Mouse (Mus musculus) kidney, embryonic 16.5 days (tissue): ENCODE results near the gene Col26a1. TPM values are rescaled to one million over a fixed set of nuclear protein-coding genes. Genes with fewer than 3 reads are reported as not detected.
A peak's percentile ranks its signal among the peaks of the same experiment; 100 is the strongest.

Source experiments
- ATAC-seq: fragments of 200-750 bp; cut with Nextera tagmentation; 2 replicates; pipeline ENCODE4 v1.8.0; 2017; ENCODE audit warnings: moderate TSS enrichment; ENCODE audit not compliant: low FRiP score, low TSS enrichment
- H3K27ac ChIP-seq: fragments of 300-500 bp; sonication (generic); 2 replicates; pipeline ENCODE4 v1.5.1; 2014; ENCODE audit warnings: low read length
- H3K27me3 ChIP-seq: fragments of 300-500 bp; sonication (generic); 2 replicates; pipeline ENCODE4 v1.6.1; 2014; ENCODE audit warnings: low read length, control low read depth, mixed read lengths; ENCODE audit not compliant: insufficient read depth
- H3K36me3 ChIP-seq: fragments of 300-500 bp; sonication (generic); 2 replicates; pipeline ENCODE4 v1.6.1; 2014; ENCODE audit warnings: low read length, control low read depth, mixed read lengths; ENCODE audit not compliant: insufficient read depth
- H3K4me1 ChIP-seq: fragments of 300-500 bp; sonication (generic); 2 replicates; pipeline ENCODE4 v1.6.1; 2014; ENCODE audit warnings: low read length, control low read depth, mixed read lengths; ENCODE audit not compliant: insufficient read depth
- H3K4me2 ChIP-seq: fragments of 300-500 bp; sonication (generic); replicated peaks from 2 replicates; pipeline ENCODE4 v1.6.1; 2014; ENCODE audit warnings: low read depth, low read length
- H3K4me3 ChIP-seq: fragments of 300-500 bp; sonication (generic); 2 replicates; pipeline ENCODE4 v1.5.1; 2014; ENCODE audit warnings: mild to moderate bottlenecking, low read length
- H3K9ac ChIP-seq: fragments of 300-500 bp; sonication (generic); replicated peaks from 2 replicates; pipeline ENCODE4 v1.6.1; 2014; ENCODE audit warnings: low read length
- H3K9me3 ChIP-seq: fragments of 300-500 bp; sonication (generic); 2 replicates; pipeline ENCODE4 v1.6.1; 2016; ENCODE audit warnings: low read length, control low read depth
- WGBS: fragments of 180-500 bp; shearing (Covaris S2); extraction: QIAGEN DNeasy Blood & Tissue Kit; methylation state at CpG from one replicate; pipeline ENCODE4 v1.1.7; 2014; 5-methylcytosine and 5-hydroxymethylcytosine counted together
- polyA plus RNA-seq: library from polyadenylated mRNA; unstranded; fragments of >200 nt; fragmentation: Nextera tagmentation; extraction: Ambion mirVana; gene quantifications from 2 replicates; pipeline ENCODE4 v1.2.1, GENCODE M21; 2015

The Col26a1 gene
- polyA plus RNA-seq, 1 experiment from 2014 or later, result 48.1 TPM

DNA sequence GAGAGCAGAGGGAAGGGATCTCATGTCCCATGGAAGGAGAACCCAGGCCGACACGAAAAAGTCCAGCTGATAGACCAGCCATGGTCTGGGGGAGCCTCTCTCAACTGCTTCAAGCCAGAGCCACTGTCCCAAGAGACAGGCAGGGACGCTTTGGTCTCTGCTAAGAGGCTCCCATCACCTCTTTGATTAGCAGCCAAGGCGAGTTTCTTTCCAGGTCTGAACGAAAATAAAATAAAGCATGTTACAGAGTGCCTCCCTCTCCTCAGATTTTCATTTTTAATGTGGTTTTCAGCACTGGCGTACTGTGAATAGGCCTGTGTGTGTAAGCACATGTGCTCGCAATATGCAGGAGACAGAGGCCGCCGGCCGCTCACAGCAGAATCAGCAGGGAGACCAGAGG, 90.5 kb downstream of the Col26a1 start:
- Histone ChIP-seq H3K9me3 (0 out of 2 replicates have a peak, but pooled peaks cover 3% of the 10 kb centered on the region), H3K36me3 (no peaks in the 10 kb centered on the region), H3K27ac (no peak overlapping the region), H3K4me3 (no peak overlapping the region), H3K4me1 (peaks cover 10% of the 10 kb centered on the region; the same call in 1 of the 2 replicates), H3K27me3 (no peaks in the 10 kb centered on the region), H3K4me2 (no peak overlapping the region), H3K9ac (no peak overlapping the region)
- WGBS, result 79% methylated on average over 10 of the region's 10 CpGs
- no peak for ATAC-seq

DNA sequence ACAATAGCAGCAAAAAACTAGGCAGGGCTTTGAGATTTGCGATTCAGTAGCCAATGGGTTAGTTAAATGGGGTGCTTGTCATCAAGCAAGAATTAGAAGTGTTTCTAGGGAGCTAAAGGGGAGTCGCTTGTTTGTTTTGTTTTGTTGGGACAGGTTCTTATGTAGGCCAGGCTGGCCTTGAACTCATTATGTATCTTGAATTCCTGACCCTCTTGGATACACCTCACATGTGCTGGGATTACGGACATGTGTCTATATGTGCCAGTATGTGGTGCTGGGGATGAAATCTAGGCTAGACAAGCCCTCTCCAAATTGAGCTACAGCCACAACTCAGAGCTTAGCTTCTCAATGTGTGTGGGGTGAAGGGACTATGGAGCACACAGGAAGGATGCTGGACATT, 91.8 kb downstream of the Col26a1 start:
- no peak overlapping the region for H3K27ac ChIP-seq
- 55% methylated on average over 3 of the region's 3 CpGs for WGBS
- H3K4me3 ChIP-seq, result no peak overlapping the region
- 0 out of 2 replicates have a peak, but pooled peaks cover 3% of the 10 kb centered on the region for H3K4me1 ChIP-seq
- H3K4me2 ChIP-seq, result no peak overlapping the region
- H3K36me3 ChIP-seq, result no peaks in the 10 kb centered on the region
- H3K9me3 ChIP-seq, result 0 out of 2 replicates have a peak, but pooled peaks cover 3% of the 10 kb centered on the region
- no peak overlapping the region for H3K9ac ChIP-seq
- ATAC-seq, result no peak
- no peaks in the 10 kb centered on the region for H3K27me3 ChIP-seq

DNA sequence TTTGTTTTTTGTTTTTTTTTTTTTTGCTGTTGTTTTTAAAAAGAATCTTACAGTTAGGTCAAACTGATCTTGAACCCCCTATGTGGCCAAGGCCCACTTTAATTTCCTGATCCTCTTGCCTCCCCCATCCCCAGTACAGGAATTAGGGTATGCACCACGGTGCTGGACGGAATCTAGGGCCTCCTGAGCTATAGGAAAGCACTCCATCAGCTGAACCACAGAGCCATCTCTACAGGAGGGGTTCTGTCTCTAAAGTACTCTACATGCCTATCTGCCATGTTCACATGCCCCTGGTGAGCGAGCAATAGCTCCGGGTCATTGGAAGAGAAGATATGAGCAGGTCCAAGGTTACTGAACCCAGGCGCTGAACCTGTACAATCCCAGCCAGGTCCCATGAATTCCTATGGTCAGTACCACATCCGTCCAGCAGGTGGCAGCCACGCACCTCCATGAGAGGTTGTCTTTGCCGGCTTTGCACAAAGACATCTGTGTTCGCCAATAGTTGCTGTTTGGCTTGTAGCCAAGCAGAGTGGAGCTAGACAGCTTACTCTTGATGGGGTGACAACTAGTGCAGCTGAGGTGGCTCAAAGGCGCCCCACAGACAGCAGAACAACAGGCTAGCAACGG, 92.3 kb downstream of the Col26a1 start:
- H3K4me2 ChIP-seq, result no peak overlapping the region
- H3K27me3 ChIP-seq, result no peaks in the 10 kb centered on the region
- no peak overlapping the region for H3K4me3 ChIP-seq
- 14% methylated on average over 11 of the region's 11 CpGs for WGBS
- no peak overlapping the region for H3K27ac ChIP-seq
- H3K9ac ChIP-seq, result no peak overlapping the region
- H3K4me1 ChIP-seq, result 0 out of 2 replicates have a peak, but pooled peaks cover 3% of the 10 kb centered on the region
- ATAC-seq, result peak; percentile 88
- no peaks in the 10 kb centered on the region for H3K36me3 ChIP-seq
- H3K9me3 ChIP-seq, result 0 out of 2 replicates have a peak, but pooled peaks cover 3% of the 10 kb centered on the region

DNA sequence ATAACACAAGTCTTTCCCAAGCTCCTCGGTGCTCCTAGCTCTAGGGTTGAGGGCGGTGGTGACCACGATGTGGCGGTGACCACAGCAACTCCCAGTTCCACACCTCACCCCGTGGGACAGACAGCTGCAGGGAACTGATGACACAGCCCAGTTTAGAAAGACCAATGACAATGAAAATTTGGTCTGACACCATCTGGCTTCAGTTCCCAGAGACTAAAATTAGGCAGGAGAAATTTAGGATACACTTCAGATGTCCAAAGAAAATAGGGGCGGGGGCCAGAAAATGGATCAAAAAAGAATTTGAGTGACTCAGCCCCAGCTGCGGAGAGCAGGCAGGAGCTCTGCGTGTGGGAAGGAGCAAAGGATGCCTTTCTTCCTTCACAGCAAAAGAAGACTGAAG, 98.5 kb downstream of the Col26a1 start:
- Histone ChIP-seq H3K36me3 (no peaks in the 10 kb centered on the region), H3K4me3 (no peak overlapping the region), H3K9ac (no peak overlapping the region), H3K9me3 (no peaks in the 10 kb centered on the region), H3K4me1 (0 out of 2 replicates have a peak, but pooled peaks cover 3% of the 10 kb centered on the region), H3K27me3 (no peaks in the 10 kb centered on the region), H3K4me2 (no peak overlapping the region), H3K27ac (no peak overlapping the region)
- 76% methylated on average over 8 of the region's 8 CpGs for WGBS
- ATAC-seq, result no peak

DNA sequence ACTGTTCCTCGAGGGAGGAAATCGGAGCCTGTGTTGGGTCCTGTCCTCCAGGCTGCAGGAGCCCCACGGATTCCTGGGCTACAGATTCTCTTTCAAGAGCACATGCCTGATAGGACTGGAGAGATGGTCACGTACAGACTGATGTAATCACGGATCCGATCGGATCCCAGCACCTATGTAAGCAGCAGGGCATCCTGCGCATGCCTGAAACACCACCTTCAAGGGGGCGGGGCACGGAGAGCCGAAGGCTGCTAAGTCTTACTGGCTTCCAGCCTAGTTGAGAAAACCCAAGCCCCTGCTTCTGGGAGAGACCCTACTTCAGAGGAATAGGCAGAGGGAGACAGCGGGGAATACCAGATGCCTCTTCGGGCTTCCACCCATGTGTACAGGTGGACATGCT, 100.4 kb downstream of the Col26a1 start:
- Histone ChIP-seq H3K4me1 (0 out of 2 replicates have a peak, but pooled peaks cover 3% of the 10 kb centered on the region), H3K9ac (no peak overlapping the region), H3K27ac (no peak overlapping the region), H3K36me3 (no peaks in the 10 kb centered on the region), H3K9me3 (no peaks in the 10 kb centered on the region), H3K4me2 (peak overlapping the region; percentile 44; the same call in 1 of the 2 replicates), H3K27me3 (no peaks in the 10 kb centered on the region), H3K4me3 (no peak overlapping the region)
- WGBS, result 62% methylated on average over 13 of the region's 13 CpGs
- peak; percentile 31; the same call in 1 of the 2 replicates for ATAC-seq

DNA sequence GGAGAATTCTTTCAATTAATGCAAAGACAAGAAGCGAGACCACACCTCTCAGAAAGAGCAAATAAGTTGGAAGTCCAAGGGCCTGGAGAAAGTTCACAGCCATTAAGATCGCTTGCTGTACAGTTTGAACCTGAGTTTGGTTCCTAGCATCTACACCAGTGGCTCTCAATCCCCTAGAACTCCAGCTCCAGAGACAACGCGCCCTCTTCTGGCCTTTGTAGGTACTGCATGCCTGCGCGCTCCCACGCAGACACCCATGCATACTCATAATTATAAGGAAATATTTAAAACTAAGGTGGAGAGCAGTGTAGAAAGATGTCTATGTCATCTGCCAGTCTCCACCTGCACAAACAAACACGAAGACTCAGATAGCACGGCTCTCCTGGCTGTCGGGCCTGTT, 102.5 kb downstream of the Col26a1 start:
- no peaks in the 10 kb centered on the region; the same call in 1 of the 2 replicates for H3K9me3 ChIP-seq
- H3K36me3 ChIP-seq, result no peaks in the 10 kb centered on the region
- no peak overlapping the region for H3K4me2 ChIP-seq
- H3K27me3 ChIP-seq, result no peaks in the 10 kb centered on the region
- H3K27ac ChIP-seq, result no peak overlapping the region
- ATAC-seq, result no peak
- no peak overlapping the region for H3K4me3 ChIP-seq
- no peak overlapping the region for H3K9ac ChIP-seq
- 0 out of 2 replicates have a peak, but pooled peaks cover 3% of the 10 kb centered on the region for H3K4me1 ChIP-seq
- 56% methylated on average over 10 of the region's 10 CpGs for WGBS

DNA sequence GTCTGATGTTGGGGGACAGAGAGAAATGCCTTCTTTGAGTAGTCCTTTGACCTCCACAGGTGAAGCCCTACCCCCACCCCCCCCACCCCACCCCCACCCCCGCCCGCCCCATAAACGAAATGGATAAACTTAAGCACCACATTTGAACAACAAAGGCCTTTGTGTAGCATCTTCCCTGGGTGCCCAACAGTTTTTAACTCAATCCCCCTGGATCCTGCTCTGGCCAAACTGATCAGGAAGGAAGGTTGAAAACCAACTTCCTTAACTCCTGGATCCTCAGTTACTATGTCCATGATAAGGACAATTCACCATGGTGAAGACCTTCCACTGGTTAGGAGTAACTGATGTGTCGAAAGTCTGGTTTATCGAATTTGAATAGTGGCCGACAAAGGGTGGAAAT, 103.1 kb downstream of the Col26a1 start:
- no peak overlapping the region for H3K4me3 ChIP-seq
- H3K36me3 ChIP-seq, result no peaks in the 10 kb centered on the region; the same call in 1 of the 2 replicates
- WGBS, result 82% methylated on average over 6 of the region's 6 CpGs
- 0 out of 2 replicates have a peak, but pooled peaks cover 3% of the 10 kb centered on the region for H3K4me1 ChIP-seq
- no peaks in the 10 kb centered on the region for H3K27me3 ChIP-seq
- no peak for ATAC-seq
- no peak overlapping the region for H3K4me2 ChIP-seq
- no peak overlapping the region for H3K9ac ChIP-seq
- H3K27ac ChIP-seq, result no peak overlapping the region
- peaks cover 5% of the 10 kb centered on the region; the same call in 1 of the 2 replicates for H3K9me3 ChIP-seq

DNA sequence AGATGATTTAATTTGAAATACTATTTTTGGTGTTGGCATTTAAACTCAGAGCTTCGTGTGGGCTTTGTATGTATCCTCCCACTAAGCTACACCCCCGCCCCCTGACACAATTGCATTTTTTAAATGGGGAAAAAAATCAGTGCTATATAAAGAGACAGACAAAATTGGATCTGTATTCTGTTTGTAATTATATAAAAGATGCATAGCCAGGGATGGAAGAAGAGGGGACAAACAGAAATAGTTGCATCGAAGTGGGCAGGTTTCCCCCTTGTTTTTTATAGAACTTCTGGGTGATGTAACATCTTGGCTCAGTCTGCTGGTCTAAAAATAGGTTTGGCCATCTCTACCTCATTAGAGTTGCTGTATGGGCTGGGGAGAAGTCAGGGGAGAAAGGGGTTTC, 107.5 kb downstream of the Col26a1 start:
- Histone ChIP-seq H3K9ac (no peak overlapping the region), H3K4me2 (no peak overlapping the region)
- 80% methylated on average over 3 of the region's 3 CpGs for WGBS

DNA sequence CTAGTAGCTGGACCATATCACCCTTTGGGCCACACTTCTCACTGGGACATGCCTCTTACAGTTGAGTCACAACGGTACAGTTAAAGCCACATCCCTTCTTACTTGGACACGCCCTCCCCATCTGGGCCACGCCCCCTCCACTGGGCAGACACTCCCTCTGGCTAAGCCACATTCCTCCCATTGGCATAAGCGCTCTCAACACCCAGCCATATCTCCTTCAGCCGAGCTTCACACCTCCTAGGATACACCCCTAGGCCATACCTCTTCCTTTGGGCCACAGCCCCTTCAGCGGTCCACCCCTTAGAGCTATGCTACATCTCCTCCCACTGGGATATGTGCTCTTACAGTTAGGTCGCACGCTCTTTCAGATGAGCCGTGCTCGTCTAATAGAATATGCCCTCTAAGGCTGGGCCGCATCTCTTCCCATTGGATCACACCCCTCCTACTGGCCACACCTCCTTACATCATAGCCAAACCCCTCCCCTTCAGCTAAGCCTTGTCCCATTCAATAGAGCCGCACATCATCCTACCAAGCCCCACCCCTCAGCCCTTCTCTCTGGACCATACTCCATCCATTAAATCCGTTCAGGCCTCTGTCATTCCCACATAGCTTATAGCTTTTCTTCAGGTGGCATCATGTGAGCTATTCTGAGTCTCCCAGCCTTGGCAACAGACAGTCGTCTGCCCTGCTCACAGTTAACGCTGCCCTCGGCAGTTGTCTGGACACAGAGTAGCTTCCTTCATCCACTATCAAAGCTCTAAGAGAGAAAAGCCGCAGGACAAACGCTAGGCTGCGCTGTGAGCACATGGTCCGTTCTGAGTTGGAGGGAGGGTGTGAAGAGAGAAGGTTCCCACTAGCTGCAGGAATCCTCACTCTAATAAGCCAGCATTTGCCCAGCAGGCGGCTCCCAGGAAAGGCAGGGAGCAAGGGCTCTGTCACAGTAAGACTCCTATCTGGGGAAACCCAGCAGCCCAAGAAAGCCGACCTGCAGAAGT, 109.7 kb downstream of the Col26a1 start:
- Histone ChIP-seq H3K27ac (no peak overlapping the region), H3K4me3 (no peak overlapping the region), H3K9ac (no peak overlapping the region), H3K4me2 (no peak overlapping the region), H3K27me3 (no peaks in the 10 kb centered on the region), H3K9me3 (peaks cover 6% of the 10 kb centered on the region; the same call in 1 of the 2 replicates), H3K4me1 (peaks cover 7% of the 10 kb centered on the region), H3K36me3 (no peaks in the 10 kb centered on the region; the same call in 1 of the 2 replicates)
- 60% methylated on average over 22 of the region's 22 CpGs for WGBS
- peak; percentile 65; the same call in 1 of the 2 replicates for ATAC-seq

More for the DNA sequence above, 107.5 kb downstream of the Col26a1 start:
- H3K27ac ChIP-seq, result no peak overlapping the region
- no peaks in the 10 kb centered on the region for H3K27me3 ChIP-seq
- no peaks in the 10 kb centered on the region; the same call in 1 of the 2 replicates for H3K36me3 ChIP-seq
- H3K4me1 ChIP-seq, result no peaks in the 10 kb centered on the region
- no peak overlapping the region for H3K4me3 ChIP-seq
- no peak for ATAC-seq
- H3K9me3 ChIP-seq, result peaks cover 6% of the 10 kb centered on the region; the same call in 1 of the 2 replicates
